Mouse (Mus musculus) limb, embryonic 13.5 days (tissue): Measurements from ENCODE around the gene Gm21992. TPM values are rescaled to one million over a fixed set of nuclear protein-coding genes. Genes with fewer than 3 reads are reported as not detected.

Source experiments
- ATAC-seq: fragments of 200-750 bp; cut with Nextera tagmentation; 2 replicates; pipeline ENCODE4 v1.8.0; 2017; ENCODE audit warnings: low read depth, moderate number of reproducible peaks, moderate TSS enrichment; ENCODE audit not compliant: low FRiP score
- H3K27ac ChIP-seq: fragments of 300-500 bp; sonication (generic); 2 replicates; pipeline ENCODE4 v1.5.1; 2015; ENCODE audit warnings: inconsistent platforms, mild to moderate bottlenecking, moderate library complexity
- H3K27me3 ChIP-seq: fragments of 300-500 bp; sonication (generic); 2 replicates; pipeline ENCODE4 v1.6.1; 2015; ENCODE audit warnings: mild to moderate bottlenecking, inconsistent platforms
- H3K36me3 ChIP-seq: fragments of 300-500 bp; sonication (generic); 2 replicates; pipeline ENCODE4 v1.6.1; 2015; ENCODE audit warnings: inconsistent platforms, mild to moderate bottlenecking, moderate library complexity
- H3K4me1 ChIP-seq: fragments of 300-500 bp; sonication (generic); 2 replicates; pipeline ENCODE4 v1.6.1; 2015; ENCODE audit warnings: inconsistent platforms
- H3K4me2 ChIP-seq: fragments of 300-500 bp; sonication (generic); replicated peaks from 2 replicates; pipeline ENCODE4 v1.6.1; 2015; ENCODE audit warnings: inconsistent platforms, mild to moderate bottlenecking, moderate library complexity
- H3K4me3 ChIP-seq: fragments of 300-500 bp; sonication (generic); 2 replicates; pipeline ENCODE4 v1.5.1; 2015; ENCODE audit warnings: moderate library complexity, mild to moderate bottlenecking, inconsistent platforms
- H3K9ac ChIP-seq: fragments of 300-500 bp; sonication (generic); 2 replicates; pipeline ENCODE4 v1.6.1; 2015; ENCODE audit warnings: mild to moderate bottlenecking, inconsistent platforms
- H3K9me3 ChIP-seq: fragments of 300-500 bp; sonication (generic); 2 replicates; pipeline ENCODE4 v1.6.1; 2016; ENCODE audit warnings: inconsistent platforms
- WGBS: fragments of 180-500 bp; shearing (Covaris S2); methylation state at CpG from one replicate; pipeline ENCODE4 v1.1.7; 2015; 5-methylcytosine and 5-hydroxymethylcytosine counted together
- polyA plus RNA-seq: library from polyadenylated mRNA; unstranded; fragments of >200 nt; fragmentation: Nextera tagmentation; extraction: Ambion mirVana; gene quantifications from 2 replicates; pipeline ENCODE4 v1.2.1, GENCODE M21; 2015

Gm21992 gene
- polyA plus RNA-seq, 1 experiment from 2014 or later = 48.8 TPM

- Histone ChIP-seq H3K9me3 (no peaks in the 10 kb centered on the region), H3K4me2 (no peak overlapping the region), H3K27ac (no peak overlapping the region), H3K36me3 (no peaks in the 10 kb centered on the region), H3K27me3 (peaks cover 59% of the 10 kb centered on the region), H3K4me3 (no peak overlapping the region), H3K4me1 (peaks cover 9% of the 10 kb centered on the region; the same call in 1 of the 2 replicates), H3K9ac (no peak overlapping the region)
- no peak for ATAC-seq
- WGBS = 53% methylated on average over 8 of the region's 8 CpGs
Measured at GRCm38 (mm10) chr19:4700656-4701055, 110.8 kb downstream of the Gm21992 start.

- WGBS = 28% methylated on average over 5 of the region's 5 CpGs
- ATAC-seq = no peak
- Histone ChIP-seq H3K27me3 (peaks cover 59% of the 10 kb centered on the region), H3K9me3 (no peaks in the 10 kb centered on the region), H3K4me3 (no peak overlapping the region), H3K27ac (no peak overlapping the region), H3K4me1 (peaks cover 9% of the 10 kb centered on the region; the same call in 1 of the 2 replicates), H3K4me2 (no peak overlapping the region), H3K36me3 (no peaks in the 10 kb centered on the region), H3K9ac (no peak overlapping the region)
Measured at GRCm38 (mm10) chr19:4699821-4700220, 111.6 kb downstream of the Gm21992 start.

GRCm38 (mm10) chr19:4698856-4699255 is 112.6 kb downstream of the Gm21992 start:
- H3K9ac ChIP-seq = no peak overlapping the region
- peaks cover 9% of the 10 kb centered on the region; the same call in 1 of the 2 replicates for H3K4me1 ChIP-seq
- no peak overlapping the region for H3K27ac ChIP-seq
- peaks cover 65% of the 10 kb centered on the region for H3K27me3 ChIP-seq
- no peak for ATAC-seq
- WGBS = 35% methylated on average over 8 of the region's 8 CpGs
- H3K4me3 ChIP-seq = peak overlapping the region; percentile 61
- no peaks in the 10 kb centered on the region for H3K9me3 ChIP-seq
- peak overlapping the region; percentile 78 for H3K4me2 ChIP-seq
- H3K36me3 ChIP-seq = no peaks in the 10 kb centered on the region

GRCm38 (mm10) chr19:4698205-4698677 is 113.2 kb downstream of the Gm21992 start, which contains the start of gene Gm960:
Gene Gm960 (minus strand): TSS chr19:4698668.
- Histone ChIP-seq H3K4me1 (peaks cover 9% of the 10 kb centered on the region; the same call in 1 of the 2 replicates), H3K4me3 (peak within 1 kb of the TSS; percentile 61), H3K4me2 (peak within 1 kb of the TSS; percentile 78), H3K27me3 (peaks cover 65% of the 10 kb centered on the region), H3K36me3 (no peaks in the 10 kb centered on the region), H3K27ac (no peak within 1 kb of the TSS), H3K9me3 (no peaks in the 10 kb centered on the region), H3K9ac (peak within 1 kb of the TSS; percentile 68)
- WGBS = 1% methylated on average over 40 of the region's 40 CpGs
- 0 out of 2 replicates have a peak, but pooled peaks have one; percentile 28 for ATAC-seq

GRCm38 (mm10) chr19:4697721-4698120 is 113.7 kb downstream of the Gm21992 start:
- WGBS = 77% methylated on average over 9 of the region's 9 CpGs
- Histone ChIP-seq H3K9ac (0 out of 2 replicates have a peak overlapping the region, but pooled peaks have one; percentile 68), H3K4me2 (peak overlapping the region; percentile 78), H3K4me1 (peaks cover 9% of the 10 kb centered on the region; the same call in 1 of the 2 replicates), H3K36me3 (no peaks in the 10 kb centered on the region), H3K9me3 (no peaks in the 10 kb centered on the region), H3K27me3 (peaks cover 63% of the 10 kb centered on the region), H3K4me3 (peak overlapping the region; percentile 61), H3K27ac (no peak overlapping the region)
- no peak for ATAC-seq

- Histone ChIP-seq H3K4me3 (no peak overlapping the region), H3K36me3 (no peaks in the 10 kb centered on the region), H3K9ac (no peak overlapping the region), H3K4me1 (peaks cover 9% of the 10 kb centered on the region; the same call in 1 of the 2 replicates), H3K27me3 (peaks cover 59% of the 10 kb centered on the region), H3K9me3 (no peaks in the 10 kb centered on the region), H3K4me2 (no peak overlapping the region), H3K27ac (no peak overlapping the region)
- WGBS = 88% methylated on average over 3 of the region's 3 CpGs
- no peak for ATAC-seq
Measured at GRCm38 (mm10) chr19:4697121-4697520, 114.3 kb downstream of the Gm21992 start.

- no peaks in the 10 kb centered on the region for H3K9me3 ChIP-seq
- no peak overlapping the region for H3K4me3 ChIP-seq
- H3K4me2 ChIP-seq = no peak overlapping the region
- ATAC-seq = no peak
- WGBS = 57% methylated on average over 3 of the region's 3 CpGs
- peaks cover 9% of the 10 kb centered on the region; the same call in 1 of the 2 replicates for H3K4me1 ChIP-seq
- H3K27ac ChIP-seq = no peak overlapping the region
- no peak overlapping the region for H3K9ac ChIP-seq
- peaks cover 39% of the 10 kb centered on the region for H3K27me3 ChIP-seq
- no peaks in the 10 kb centered on the region for H3K36me3 ChIP-seq
Measured at GRCm38 (mm10) chr19:4694346-4694745, 117.1 kb downstream of the Gm21992 start.

Other genes starting within 250 kb of the Gm21992 start
- gene Lrfn4, start 195.9 kb downstream of the Gm21992 start, polyA plus RNA-seq = 6.2 and 6.4 TPM in 2 replicates
- gene Rce1, start 186.0 kb downstream of the Gm21992 start, polyA plus RNA-seq = 65.2 and 66.7 TPM in 2 replicates
- 7.1 and 7.6 TPM in 2 replicates for gene Gm960, start 112.9 kb downstream of the Gm21992 start, polyA plus RNA-seq
- gene Sptbn2, start 100.4 kb downstream of the Gm21992 start, polyA plus RNA-seq = 1.3 and 1.9 TPM in 2 replicates
- gene Rbm4b, start 55.1 kb downstream of the Gm21992 start, polyA plus RNA-seq = 104 and 106 TPM in 2 replicates
- gene Rbm4, start 17.7 kb downstream of the Gm21992 start, polyA plus RNA-seq = 81.7 and 87.7 TPM in 2 replicates
- 83.5 and 89.7 TPM in 2 replicates for gene Rbm14, start within 50 bp of the Gm21992 start, polyA plus RNA-seq
- gene Ccs, start 27.7 kb upstream of the Gm21992 start, polyA plus RNA-seq = 64.4 and 66.2 TPM in 2 replicates
- not detected in 2 replicates for gene Ccdc87, start 27.8 kb upstream of the Gm21992 start, polyA plus RNA-seq
- 41.5 and 43.7 TPM in 2 replicates for gene Ctsf, start 43.5 kb upstream of the Gm21992 start, polyA plus RNA-seq
- gene Actn3, start 66.3 kb upstream of the Gm21992 start, polyA plus RNA-seq = 14.0 and 15.0 TPM in 2 replicates
- 10.5 and 10.7 TPM in 2 replicates for gene Zdhhc24, start 67.1 kb upstream of the Gm21992 start, polyA plus RNA-seq
- 3.5 and 5.1 TPM in 2 replicates for gene Bbs1, start 95.0 kb upstream of the Gm21992 start, polyA plus RNA-seq
- gene Dpp3, start 116.7 kb upstream of the Gm21992 start, polyA plus RNA-seq = 124 and 129 TPM in 2 replicates
- gene Peli3, start 131.5 kb upstream of the Gm21992 start, polyA plus RNA-seq = 3.3 and 3.4 TPM in 2 replicates
- 111 and 116 TPM in 2 replicates for gene Mrpl11, start 150.5 kb upstream of the Gm21992 start, polyA plus RNA-seq
- gene Npas4, start 178.7 kb upstream of the Gm21992 start, polyA plus RNA-seq = not detected in 2 replicates
- gene Slc29a2, start 212.2 kb upstream of the Gm21992 start, polyA plus RNA-seq = 5.7 and 6.0 TPM in 2 replicates
- gene B4gat1, start 227.2 kb upstream of the Gm21992 start, polyA plus RNA-seq = 47.9 and 52.1 TPM in 2 replicates
- 3.7 and 4.4 TPM in 2 replicates for gene AC124502.3, start 227.3 kb upstream of the Gm21992 start, polyA plus RNA-seq
- 36.7 and 40.5 TPM in 2 replicates for gene Brms1, start 229.7 kb upstream of the Gm21992 start, polyA plus RNA-seq
- 1.4 and 1.7 TPM in 2 replicates for gene Rin1, start 238.9 kb upstream of the Gm21992 start, polyA plus RNA-seq